Mouse (Mus musculus): ENCODE results near the gene Fiz1.

Gene Fiz1

GRCm38 (mm10) chr7:5014251-5015117 lies at the start of gene Fiz1, which contains the start of gene Zfp524:
Fiz1 (minus strand) TSS chr7:5014697.
Zfp524 (plus strand) TSS chr7:5014415.
- DNase-seq (ENCODE audit: inconsistent ontology term), result peak; percentile 100

- peak; percentile 80 for DNase-seq (ENCODE audit: inconsistent ontology term)
Measured at GRCm38 (mm10) chr7:5062360-5063001, 48.0 kb upstream of the Fiz1 start.

- DNase-seq (ENCODE audit: inconsistent ontology term), result peak; percentile 96
Measured at GRCm38 (mm10) chr7:5061774-5062359, 47.4 kb upstream of the Fiz1 start, which contains the start of gene U2af2. U2af2 (plus strand) TSS chr7:5062143.

- DNase-seq (ENCODE audit: inconsistent ontology term), result peak; percentile 99
Measured at GRCm38 (mm10) chr7:5060944-5061773, 46.7 kb upstream of the Fiz1 start.

GRCm38 (mm10) chr7:5060239-5060731 lies 45.8 kb upstream of the Fiz1 start:
- DNase-seq (ENCODE audit: inconsistent ontology term), result peak; percentile 79

- no peak for DNase-seq (ENCODE audit: inconsistent ontology term)
Measured at GRCm38 (mm10) chr7:5059421-5059820, 44.9 kb upstream of the Fiz1 start.

GRCm38 (mm10) chr7:5058631-5059030 lies 44.1 kb upstream of the Fiz1 start:
- DNase-seq (ENCODE audit: inconsistent ontology term), result no peak

GRCm38 (mm10) chr7:5057804-5058203 lies 43.3 kb upstream of the Fiz1 start:
- no peak for DNase-seq (ENCODE audit: inconsistent ontology term)

- DNase-seq (ENCODE audit: inconsistent ontology term), result no peak
Measured at GRCm38 (mm10) chr7:5057381-5057780, 42.9 kb upstream of the Fiz1 start.

- peak; percentile 36 for DNase-seq (ENCODE audit: inconsistent ontology term)
Measured at GRCm38 (mm10) chr7:5056651-5057263, 42.3 kb upstream of the Fiz1 start.

GRCm38 (mm10) chr7:5053456-5054179 lies 39.1 kb upstream of the Fiz1 start:
- peak; percentile 44 for DNase-seq (ENCODE audit: inconsistent ontology term)

GRCm38 (mm10) chr7:5052931-5053343 lies 38.4 kb upstream of the Fiz1 start:
- DNase-seq (ENCODE audit: inconsistent ontology term), result no peak

GRCm38 (mm10) chr7:5052438-5052837 lies 37.9 kb upstream of the Fiz1 start:
- DNase-seq (ENCODE audit: inconsistent ontology term), result peak; percentile 17

GRCm38 (mm10) chr7:5051193-5052192 lies 37.0 kb upstream of the Fiz1 start, which contains the start of gene Zfp580:
Zfp580 (plus strand) TSS chr7:5051538.
- peak; percentile 89 for DNase-seq (ENCODE audit: inconsistent ontology term)

- no peak for DNase-seq (ENCODE audit: inconsistent ontology term)
Measured at GRCm38 (mm10) chr7:5047313-5047712, 32.8 kb upstream of the Fiz1 start.

GRCm38 (mm10) chr7:5046112-5046511 lies 31.6 kb upstream of the Fiz1 start:
- DNase-seq (ENCODE audit: inconsistent ontology term), result no peak

- DNase-seq (ENCODE audit: inconsistent ontology term), result no peak
Measured at GRCm38 (mm10) chr7:5044981-5045380, 30.5 kb upstream of the Fiz1 start.

GRCm38 (mm10) chr7:5038940-5039339 lies 24.4 kb upstream of the Fiz1 start:
- no peak for DNase-seq (ENCODE audit: inconsistent ontology term)
